Mouse (Mus musculus): ENCODE data around the gene Slc27a3.

GRCm38 (mm10) chr3:90412312-90413010 is 22.7 kb upstream of the Slc27a3 start:
- TF ChIP-seq CTCF (IDR thresholded peaks at IDR 0.05; ENCODE audit: extremely low read depth, insufficient read length, insufficient replicate concordance, low read depth, low read length) (peak; percentile 92; the same call in 1 of the 2 replicates), POLR2A (IDR thresholded peaks at IDR 0.05; ENCODE audit: low read depth, low read length) (no peak)
